Mouse (Mus musculus) hindlimb bud, embryonic 11.5 days (tissue): Measurements from ENCODE around the gene Dhrs7b.
A peak's percentile ranks its signal among the peaks of the same experiment; 100 is the strongest.
"Not testable (repeated sequence)": the region's sequence is repeated elsewhere in the genome, so short reads cannot be mapped to it uniquely, and the experiment has no call there.

Experiments
- DNase-seq: peaks from one replicate; pipeline ENCODE4 v3.0.0-alpha.2; 2012; ENCODE audit warnings: low read depth, low spot score; ENCODE audit errors: extremely low spot score

Dhrs7b gene

DNA sequence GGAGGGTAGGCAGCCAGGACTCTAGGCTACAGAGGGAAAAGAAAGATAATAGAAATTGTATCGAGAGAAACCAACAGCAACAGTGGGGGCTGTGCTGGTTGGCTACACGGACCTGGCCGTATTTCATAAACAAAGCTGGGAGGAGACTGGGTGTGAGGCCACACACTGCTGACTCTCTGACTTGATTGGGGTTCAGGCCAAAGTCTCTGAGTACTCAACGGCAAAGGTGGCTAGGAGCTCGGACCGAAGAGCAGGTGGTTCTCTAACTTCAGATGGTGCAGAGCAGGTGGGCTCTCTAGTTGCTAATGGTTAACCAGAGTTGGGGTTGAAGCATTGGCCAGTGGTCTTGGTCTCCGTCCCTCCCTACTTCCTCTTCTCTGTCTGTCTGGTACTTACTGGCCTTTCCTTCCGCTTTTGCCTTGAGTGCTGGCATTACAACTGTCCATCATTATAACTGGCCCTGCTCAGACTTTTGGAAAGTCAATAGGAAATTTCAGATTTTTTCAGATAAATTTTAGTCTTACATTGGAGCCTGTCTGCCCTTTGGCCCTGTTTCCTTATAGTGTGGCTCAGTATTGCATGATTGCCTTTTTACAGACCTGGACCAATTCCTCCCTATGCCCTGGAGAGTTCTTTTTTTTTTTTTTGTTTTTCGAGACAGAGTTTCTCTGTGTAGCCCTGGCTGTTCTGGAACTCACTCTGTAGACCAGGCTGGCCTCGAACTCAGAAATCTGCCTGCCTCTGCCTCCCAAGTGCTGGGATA, 7.4 kb downstream of the Dhrs7b start:
- no peak for DNase-seq

DNA sequence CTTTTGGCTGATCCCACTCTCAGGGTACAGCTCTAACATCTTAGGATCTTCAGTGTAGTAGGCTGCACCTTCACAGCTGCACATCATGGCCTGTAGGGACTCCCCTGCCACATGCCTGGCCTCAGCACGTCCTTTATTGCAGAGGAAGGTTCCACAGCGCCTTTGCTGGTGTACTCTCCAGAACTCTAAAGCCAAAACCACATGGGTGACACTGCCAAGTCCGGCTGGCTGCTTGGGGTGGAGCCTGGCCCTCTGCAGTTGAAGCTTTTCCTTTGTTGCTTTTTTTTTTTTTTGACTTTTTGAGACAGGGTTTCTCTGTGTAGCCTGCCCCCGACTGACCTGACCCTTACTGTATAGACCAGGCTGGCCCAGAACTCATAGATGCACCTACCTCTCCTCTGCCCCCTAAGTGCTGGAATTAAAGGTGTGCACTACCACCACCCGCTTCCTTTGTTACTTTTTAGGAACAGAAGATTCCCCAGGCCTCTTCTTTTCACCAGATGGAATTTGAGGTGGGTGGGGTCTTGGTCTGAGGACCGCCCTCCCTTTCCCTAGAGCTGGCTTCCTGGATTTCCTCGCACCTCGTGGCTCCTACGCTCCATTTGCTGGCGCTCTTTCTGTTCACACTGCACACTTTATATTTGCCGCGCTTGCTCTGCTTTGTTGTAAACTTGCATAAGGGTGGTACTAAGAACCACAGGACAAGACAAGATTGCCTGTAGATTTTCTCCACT, 11.2 kb downstream of the Dhrs7b start:
- no peak for DNase-seq

DNA sequence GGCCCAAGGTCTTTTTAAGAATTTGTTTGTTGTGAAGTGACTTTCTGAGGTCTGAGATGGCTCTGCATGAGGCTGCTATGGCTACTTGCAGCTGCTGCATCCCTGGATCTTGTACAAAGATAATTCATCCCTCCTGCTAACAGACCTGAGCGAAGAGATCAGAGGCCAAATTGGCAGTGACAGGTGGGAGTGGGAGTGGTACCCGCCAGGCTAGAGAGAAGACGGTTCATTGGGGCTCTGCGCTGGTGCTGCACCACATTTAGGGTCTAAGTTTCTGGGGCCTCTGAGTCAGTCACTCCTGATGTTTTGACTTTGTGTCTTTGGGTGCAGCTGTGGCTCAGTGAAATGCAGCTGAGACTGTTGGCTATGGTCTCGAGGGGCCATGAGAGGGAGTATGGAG, 13.0 kb downstream of the Dhrs7b start:
- DNase-seq, result no peak

DNA sequence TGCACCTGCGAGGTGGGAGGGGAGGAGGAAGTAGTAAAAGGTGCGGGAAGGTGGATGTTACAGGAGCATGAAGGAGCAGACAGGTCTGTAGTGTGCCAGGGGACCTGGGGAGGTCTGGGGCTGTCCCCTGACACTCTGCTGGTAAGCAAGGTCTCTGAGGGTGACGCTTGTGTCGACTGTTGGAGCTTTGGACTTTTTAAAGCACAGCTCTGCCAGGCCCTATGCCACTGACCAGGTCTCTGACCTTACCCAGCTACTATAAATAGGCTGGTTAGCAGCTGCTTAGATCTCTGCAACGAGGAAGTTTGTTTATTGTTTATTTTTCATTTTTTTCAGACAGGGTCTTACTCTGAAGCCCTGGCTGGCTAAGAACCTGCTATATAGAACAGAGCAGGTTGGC, 15.0 kb downstream of the Dhrs7b start:
- no peak for DNase-seq

DNA sequence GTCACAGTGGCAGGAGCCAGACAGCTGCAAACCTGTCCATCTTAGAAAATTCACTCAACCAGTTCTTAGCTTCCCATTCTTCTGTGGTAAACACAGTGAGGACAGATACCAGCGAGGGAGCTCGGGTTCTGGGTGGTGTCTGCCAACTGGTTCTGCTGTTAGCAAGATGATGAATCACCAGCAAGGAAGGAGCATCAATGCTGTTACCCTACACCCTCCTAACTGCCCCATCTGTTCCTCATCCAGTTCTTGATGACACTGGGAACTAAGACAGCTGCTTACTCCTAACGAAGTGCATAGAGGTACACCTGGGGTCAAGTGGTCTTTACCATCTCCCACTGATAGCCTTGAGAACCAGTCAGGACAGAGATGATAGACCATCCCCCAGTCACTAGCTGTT, 26.2 kb downstream of the Dhrs7b start:
- no peak for DNase-seq

DNA sequence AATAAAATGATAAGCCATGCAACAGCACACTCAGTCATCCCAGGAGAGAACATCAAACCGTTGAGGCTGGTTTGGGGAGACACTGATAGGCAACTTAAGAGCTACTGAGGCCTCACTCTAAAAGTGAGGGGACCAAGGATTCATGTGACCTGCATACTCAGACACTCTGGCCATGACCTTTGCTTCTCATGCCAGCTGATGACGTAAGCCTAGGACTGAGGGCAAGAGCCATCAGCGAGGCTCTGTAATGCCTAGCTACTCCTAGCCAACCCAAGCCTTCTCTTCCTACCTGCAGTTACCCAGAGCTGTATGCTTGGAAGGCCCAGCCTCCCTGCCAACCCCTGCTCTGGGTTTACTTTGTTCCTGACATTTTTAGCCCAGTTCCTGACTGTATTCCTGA, 31.6 kb downstream of the Dhrs7b start:
- no peak for DNase-seq

DNA sequence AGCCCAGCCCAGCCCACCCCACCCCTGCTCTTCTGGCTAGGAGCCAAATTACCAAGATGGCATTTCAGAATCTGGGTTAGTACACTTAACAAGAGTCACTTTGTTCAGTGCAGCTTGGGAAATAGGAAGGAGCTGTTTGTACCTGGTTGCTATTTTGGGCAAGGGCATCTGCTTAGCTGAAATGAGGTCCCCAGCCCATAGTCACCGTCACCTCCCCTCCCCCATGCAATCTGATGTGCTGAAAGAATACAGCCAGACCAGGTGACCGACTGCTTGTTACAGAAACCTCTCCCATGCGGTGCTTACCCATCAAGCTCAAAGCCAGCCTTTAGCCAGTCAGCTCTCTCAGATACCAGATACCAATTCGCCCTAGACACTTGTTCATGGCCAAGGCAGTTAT, 32.8 kb downstream of the Dhrs7b start:
- DNase-seq, result no peak

DNA sequence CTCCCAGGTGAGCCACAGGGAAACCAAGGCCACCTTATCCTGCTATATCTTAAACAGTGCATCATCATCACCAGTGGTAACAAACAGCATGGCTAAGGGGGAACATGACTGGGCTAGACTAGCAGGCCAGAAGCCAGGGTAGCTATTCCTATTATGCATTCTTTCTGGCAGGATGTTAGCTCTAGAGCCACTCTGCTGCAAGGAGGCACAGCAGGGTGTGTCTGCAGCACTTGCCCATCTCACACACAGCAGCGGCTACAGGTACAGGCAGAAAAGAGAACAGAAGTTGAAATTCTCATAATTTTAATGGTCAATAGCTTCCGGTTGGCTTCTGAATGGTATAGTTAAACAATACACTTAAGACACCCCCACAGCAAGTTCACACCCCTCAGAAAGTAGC, 33.7 kb downstream of the Dhrs7b start:
- no peak for DNase-seq

DNA sequence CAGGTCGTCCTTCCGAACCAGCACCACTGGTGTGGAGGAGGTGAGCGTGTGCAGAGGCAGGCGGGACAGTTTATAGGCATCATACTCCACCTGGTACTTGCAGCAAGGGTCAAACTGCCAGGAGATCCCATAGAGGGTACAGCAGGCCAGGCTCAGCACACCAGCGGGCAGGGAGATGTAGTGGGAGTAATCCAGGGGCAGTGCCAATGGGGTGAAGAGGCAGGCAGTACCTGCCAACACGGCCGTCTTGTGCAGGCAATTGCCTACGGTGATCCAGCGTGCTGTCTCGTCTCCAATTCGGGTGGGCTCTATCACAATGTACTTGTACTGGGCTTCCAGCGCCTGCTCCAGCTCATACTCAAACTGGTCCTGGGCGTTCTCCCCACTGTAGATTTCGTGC, 34.5 kb downstream of the Dhrs7b start:
- DNase-seq, result no peak

DNA sequence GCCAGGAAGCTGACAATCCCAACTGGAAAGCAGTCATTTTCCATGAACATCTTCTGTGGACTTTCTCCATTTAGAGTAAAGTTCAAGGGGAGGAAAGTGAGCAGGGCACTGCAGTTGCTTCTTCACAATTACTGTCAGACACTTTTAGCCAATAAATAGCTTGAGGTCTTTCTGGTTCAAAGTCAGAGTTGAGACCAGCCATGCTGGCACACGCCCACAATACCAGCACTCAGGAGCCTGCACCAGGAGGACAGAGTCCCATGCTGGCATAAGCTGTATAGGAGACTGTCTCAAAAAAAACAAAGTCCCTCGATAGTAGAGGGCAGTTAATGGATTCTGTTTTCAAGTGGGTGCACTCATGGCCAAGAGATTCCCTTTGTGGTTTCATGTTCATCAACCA, 35.6 kb downstream of the Dhrs7b start:
- no peak for DNase-seq

DNA sequence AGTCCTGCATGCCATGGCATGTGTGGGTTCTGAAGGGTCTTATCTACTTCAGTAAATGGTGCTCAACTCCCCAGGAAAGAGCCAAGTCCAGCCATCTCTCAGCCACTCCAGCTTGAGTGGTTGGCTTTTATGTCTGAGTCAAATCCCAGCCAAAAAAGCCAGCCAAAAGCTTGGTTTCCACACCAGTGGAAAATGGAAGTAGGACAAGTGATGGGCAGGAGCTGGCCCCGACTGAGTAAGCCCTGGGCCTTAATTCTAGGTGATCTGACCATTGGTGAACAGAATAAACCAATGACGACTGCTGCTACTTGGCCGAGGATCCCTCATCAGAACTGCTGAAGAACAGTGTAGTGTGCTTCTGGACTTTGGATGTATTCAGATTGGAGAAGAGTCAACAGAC, 37.0 kb downstream of the Dhrs7b start:
- DNase-seq, result no peak

DNA sequence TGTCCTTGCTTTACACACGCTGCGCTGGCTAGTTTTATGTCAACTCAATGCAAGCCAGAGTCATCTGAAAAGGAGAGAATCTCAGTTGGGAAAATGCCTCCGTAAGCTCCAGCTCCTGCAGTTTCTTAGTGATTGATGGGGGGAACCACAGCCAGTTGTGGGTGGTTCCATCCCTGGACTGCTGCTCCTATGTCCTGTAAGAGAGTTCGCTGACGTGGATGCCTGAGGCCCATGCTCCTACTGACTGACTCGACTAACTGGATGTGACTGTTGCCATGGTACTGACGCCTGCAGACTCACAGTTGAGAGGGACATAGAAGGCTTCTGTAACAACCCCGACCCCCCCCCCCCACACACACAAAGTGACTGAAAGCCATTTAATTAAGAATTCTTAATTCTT, 37.5 kb downstream of the Dhrs7b start:
- DNase-seq, result no peak

DNA sequence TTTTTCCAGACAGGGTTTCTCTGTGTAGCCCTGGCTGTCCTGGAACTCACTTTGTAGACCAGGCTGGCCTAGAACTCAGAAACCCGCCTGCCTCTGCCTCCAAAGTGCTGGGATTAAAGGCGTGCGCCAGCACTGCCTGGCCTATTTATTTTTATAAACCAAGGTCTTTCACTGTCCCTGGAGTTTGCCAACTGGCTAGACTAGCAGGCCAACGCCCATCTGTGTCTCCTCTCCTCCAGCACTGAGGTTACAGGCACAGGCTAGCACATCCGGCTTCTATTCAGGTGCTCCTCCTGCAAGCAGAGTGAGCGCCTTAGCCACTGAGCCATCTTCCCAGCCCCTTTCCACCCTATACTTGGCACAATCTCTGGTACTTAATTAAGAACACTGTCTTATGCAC, 39.0 kb downstream of the Dhrs7b start:
- DNase-seq, result not testable (repeated sequence)

DNA sequence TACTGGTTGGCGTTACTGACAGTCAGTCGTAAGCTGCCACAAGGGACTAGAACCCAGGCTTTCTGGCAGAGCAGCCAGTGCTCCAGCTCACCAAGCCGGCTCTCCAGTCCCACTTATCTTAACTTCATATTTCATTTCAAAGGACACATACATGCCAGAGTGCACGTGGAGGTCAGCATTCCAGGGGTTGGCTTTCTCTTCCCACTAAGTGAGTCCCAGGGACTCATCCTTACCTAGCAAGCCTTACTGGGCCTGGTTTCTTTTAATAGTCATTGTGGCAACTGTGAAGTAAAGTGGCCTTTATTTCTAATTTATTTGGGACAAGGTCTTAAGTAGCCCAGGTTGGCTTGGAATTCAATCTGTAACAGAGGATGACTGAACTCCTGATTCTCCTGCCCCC, 41.0 kb downstream of the Dhrs7b start:
- DNase-seq, result no peak

DNA sequence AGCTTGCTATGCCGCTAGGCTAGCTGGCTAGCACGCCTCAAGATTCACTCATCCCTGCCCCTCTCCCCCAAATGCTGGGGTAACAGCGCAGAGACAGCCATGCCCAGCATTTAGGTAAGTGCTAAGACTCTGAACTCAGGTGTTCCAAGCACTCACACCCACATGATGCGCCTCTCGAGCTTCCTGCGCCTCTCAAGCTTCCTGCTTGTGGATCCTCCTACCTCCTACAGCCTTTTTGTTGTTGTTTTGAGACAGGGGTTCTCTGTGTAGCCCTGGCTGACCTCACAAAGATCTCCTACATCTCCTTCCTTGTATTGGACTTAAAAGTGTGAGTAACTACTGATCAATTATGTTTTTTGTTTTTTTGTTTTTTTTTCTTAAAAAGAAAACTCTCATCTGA, 42.7 kb downstream of the Dhrs7b start:
- no peak for DNase-seq

DNA sequence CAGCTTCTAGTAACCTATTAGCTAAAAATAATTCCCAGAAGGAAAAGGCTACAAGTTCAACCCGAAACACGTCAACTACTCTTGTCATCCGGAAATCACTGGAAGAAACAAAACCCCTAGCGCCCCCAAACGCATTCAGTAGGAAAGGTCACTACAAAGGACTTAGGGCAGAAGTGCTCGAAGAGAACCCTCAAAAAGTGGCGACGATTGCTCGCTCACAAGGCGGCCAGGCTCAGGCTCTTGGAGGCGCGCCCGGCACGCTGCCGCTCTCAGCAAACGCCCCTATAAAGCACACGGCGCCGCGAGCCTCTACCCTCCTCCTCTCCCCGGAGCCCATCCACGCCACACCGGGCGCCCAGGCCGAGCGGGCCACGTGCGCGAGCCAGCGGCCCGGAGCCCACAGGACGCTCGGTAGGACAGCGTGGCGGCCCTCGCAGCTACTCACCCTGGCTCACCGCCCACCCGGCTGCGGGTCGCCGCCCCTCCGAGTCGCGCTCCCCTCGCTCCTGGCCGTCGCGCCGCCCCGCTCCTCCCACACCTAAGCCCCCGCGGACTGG, 47.7 kb downstream of the Dhrs7b start:
- DNase-seq, result no peak

DNA sequence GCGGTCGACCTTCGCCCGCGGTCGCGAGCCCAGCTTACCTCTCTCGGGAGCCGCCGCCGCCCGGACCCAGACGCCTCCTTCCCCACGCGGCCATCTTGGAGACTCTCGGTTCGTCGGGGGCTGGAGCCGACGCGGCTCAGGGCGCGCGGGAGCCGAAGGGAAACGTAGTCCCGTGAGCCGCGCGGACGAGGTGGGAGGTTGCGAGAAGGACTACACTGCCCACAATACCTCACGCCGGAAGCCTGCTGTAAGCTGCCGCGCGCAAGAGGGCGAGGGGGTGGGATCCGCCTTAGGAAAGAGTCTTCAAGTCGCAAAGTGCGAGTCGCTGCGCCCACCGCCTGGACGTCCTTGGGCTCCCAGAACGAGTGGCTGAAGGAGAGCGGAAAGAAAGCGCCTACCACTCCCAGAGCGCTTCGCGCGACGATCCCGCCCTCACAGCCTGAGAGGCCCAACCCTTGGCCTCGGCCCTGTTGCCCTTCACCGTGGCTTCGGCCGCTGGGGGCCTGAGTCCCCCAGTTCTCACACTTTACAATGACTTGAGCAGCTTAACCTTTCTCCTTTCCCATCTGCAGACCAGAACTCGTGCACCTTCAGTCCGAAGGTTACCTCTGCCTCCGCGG, 48.4 kb downstream of the Dhrs7b start, which contains the start of gene Tmem11:
Gene Tmem11 (minus strand): TSS at position 598 of the 620 bp plus-strand sequence.
- DNase-seq, result peak; percentile 82

DNA sequence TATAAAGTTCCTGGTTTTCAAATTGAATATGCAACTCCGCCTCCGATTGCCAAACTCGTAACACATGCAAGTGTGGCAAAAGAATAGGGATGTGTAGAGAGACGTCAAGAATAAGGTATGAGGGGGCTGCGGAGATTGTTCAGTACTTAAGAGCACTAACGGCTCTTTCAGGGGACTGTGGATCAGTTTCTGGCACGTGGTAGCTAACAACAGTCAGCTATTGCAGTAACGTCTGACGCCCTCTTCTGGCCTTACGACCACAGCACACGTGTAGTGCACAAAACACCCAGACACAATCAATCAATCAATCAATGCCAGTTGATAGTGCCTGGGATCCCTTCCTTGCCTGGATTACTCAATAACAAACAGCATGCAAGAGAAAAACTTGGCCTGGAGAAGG, 49.0 kb downstream of the Dhrs7b start:
- DNase-seq, result peak; percentile 33

DNA sequence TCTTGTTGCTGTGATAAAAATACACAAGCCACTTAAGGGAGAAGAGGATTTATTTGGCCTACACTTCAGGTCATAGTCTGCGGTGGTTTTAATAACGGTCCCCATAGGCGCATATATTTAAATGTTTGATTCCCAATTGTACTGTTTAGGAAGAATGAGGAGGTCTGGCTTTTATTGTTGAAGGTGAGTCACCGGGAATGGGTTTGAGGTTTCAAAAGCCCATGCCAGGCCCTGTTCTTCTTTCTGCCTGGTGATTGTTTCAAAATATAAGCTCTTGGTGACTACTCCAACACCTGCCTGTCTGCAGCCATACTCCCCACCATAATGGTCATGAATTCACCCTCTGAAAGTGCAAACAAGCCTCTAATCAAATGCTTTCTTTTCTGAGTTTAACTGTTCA, 50.1 kb downstream of the Dhrs7b start:
- no peak for DNase-seq

DNA sequence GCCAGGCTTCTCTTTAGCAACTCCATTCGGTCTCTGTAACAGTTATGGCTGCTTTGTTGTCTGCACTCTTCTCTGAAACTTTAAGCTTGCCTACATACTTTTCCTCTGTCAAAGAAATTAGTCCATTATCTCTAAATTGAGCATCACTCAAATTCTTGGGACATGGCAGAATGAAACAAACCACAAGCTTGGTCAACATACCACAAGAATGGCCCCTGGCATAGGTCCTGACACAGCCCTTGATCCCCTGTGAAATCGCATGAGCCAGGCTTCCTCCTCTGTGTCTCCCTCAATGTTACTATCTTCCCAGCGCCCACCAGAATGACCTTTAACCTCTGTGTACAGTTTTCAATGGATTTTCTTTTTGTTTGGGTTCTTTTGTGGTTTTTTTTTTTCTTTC, 52.0 kb downstream of the Dhrs7b start:
- no peak for DNase-seq

DNA sequence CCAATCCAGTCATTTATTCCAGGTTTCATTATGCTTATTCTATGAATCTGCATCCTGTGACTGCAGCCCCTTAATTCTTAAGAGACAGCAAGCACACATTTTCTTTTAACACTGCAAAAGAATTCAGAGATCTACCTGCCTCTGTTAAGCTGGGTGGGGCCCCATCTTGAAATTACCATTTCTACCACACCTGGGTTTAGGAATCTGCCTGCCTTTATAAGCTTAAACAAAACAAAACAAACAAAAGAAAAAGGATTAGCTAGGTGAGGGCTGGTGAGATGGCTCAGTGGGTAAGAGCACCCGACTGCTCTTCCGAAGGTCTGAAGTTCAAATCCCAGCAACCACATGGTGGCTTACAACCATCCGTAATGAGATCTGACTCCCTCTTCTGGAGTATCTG, 56.6 kb downstream of the Dhrs7b start:
- not testable (repeated sequence) for DNase-seq

DNA sequence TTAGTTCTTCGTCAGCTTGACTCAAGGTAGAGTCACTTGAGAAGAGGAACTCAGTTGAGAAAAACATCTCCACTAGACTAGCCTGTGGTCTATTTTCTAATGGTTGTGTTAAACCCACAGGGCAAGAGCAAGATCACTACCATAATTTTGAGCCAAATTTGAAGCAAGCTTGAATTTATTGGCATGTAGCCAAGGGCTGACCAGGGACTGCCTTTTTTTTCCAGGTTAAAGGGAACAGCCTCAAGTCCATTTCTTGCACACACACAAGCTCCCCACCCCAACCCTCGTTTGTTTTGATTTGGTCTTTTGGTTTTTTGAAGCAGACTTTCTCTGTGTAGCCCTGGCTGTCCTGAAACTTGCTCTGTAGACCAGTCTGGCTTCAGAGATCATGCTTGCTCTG, 59.4 kb downstream of the Dhrs7b start:
- no peak for DNase-seq
